ENCODE assay signal across 15 mouse cellular contexts in the genomic region with DNA sequence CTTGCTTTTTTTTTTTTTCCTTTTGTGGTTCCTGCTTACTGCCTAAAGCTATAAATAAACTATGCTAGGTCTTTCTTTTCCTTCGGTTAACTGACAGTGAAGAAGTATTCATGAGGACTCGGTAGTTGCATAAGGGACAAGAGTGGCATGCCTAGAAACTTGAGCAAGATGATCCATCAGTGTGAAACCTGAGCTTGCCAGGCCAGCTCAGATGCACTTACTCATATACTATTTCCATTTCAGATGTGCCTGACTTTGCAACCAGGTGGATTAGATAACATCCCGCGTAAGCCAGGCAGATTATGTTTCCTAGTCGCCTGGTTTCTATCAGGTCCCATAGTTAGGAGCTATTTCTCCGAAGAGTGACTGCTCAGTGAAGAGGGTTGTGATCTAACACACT. TPM values are rescaled to one million over a fixed set of nuclear protein-coding genes. Genes with fewer than 3 reads are reported as not detected.
DNase-seq lines count a peak whose midpoint lies in the region; ATAC-seq and TF ChIP-seq lines count a peak whose summit lies in the region.
"Had no signal": no experiment of that assay in that cellular context is flagged by ENCODE, and none has a peak within 500 bp of the region (broad histone marks: within the 10 kb centered on the region; RNA-seq: fewer than 3 reads in every experiment).

No protein-coding gene starts in this region.

- H3K4me3 ChIP-seq in heart, embryonic 10.5 days: no peak overlapping the region
- no peak overlapping the region for H3K4me3 ChIP-seq in liver, embryonic 14.5 days (ENCODE audit: insufficient read depth in 1 of 2, low read depth in 2 of 2, low read length in 2 of 2)
- H3K4me3 ChIP-seq in liver, embryonic 12.5 days: no peak overlapping the region
- H3K4me3 ChIP-seq: limb, embryonic 15.5 days; midbrain, embryonic 13.5 days; neural tube, embryonic 13.5 days had no signal

- H3K27me3 ChIP-seq in heart, embryonic 10.5 days (ENCODE audit: insufficient read depth, poor library complexity, severe bottlenecking): no peaks in the 10 kb centered on the region
- H3K27me3 ChIP-seq in liver, embryonic 14.5 days (ENCODE audit: control insufficient read depth, insufficient read depth, low read length): no peaks in the 10 kb centered on the region
- H3K27me3 ChIP-seq in liver, embryonic 12.5 days (replicated peaks): no peaks in the 10 kb centered on the region
- H3K27me3 ChIP-seq: limb, embryonic 15.5 days; midbrain, embryonic 13.5 days; neural tube, embryonic 13.5 days had no signal

- peak; percentile 51; the same call in 1 of the 2 replicates for ATAC-seq in liver, embryonic 14.5 days (ENCODE audit: insufficient read depth)
- ATAC-seq in liver, embryonic 12.5 days: no peak
- ATAC-seq in common myeloid progenitor, adult 5-6 weeks (replicated peaks; ENCODE audit: low read depth, poor library complexity, severe bottlenecking): peak; percentile 71
- ATAC-seq in megakaryocyte progenitor cell, adult 5-6 weeks (replicated peaks; ENCODE audit: poor library complexity): peak; percentile 75
- no peak for ATAC-seq in inflammation-experienced regulatory T-cells, adult 6 months
- ATAC-seq in monocyte, adult 5-6 weeks (replicated peaks; ENCODE audit: insufficient number of reproducible peaks, low FRiP score, low TSS enrichment, poor library complexity, severe bottlenecking): no peak
- ATAC-seq: CD4-positive, CD25-positive, alpha-beta regulatory T cell, adult 4 months; midbrain, embryonic 13.5 days had no signal

- DNase-seq in heart, embryonic 10.5 days (ENCODE audit: low spot score): no peak
- DNase-seq in heart, postnatal 25 days (ENCODE audit: low spot score): no peak
- no peak for DNase-seq in liver, embryonic 14.5 days (ENCODE audit: low read depth in 3 of 3, low spot score in 3 of 3)
- DNase-seq: adrenal gland, postnatal 10 days; kidney, postnatal 36 days; thymus, postnatal 36 days had no signal

- H3K9me3 ChIP-seq in heart, embryonic 10.5 days: no peaks in the 10 kb centered on the region
- H3K9me3 ChIP-seq in liver, embryonic 14.5 days (ENCODE audit: control insufficient read depth, low read length): no peaks in the 10 kb centered on the region
- H3K9me3 ChIP-seq in liver, embryonic 12.5 days (replicated peaks): 0 out of 2 replicates have a peak, but pooled peaks cover 3% of the 10 kb centered on the region
- H3K9me3 ChIP-seq: limb, embryonic 15.5 days; midbrain, embryonic 13.5 days; neural tube, embryonic 13.5 days had no signal

- 0 out of 2 replicates have a peak, but pooled peaks cover 8% of the 10 kb centered on the region for H3K4me1 ChIP-seq in heart, embryonic 10.5 days
- H3K4me1 ChIP-seq in liver, embryonic 14.5 days (replicated peaks; ENCODE audit: control insufficient read depth in 2 of 2, insufficient read depth in 2 of 2, low read length in 1 of 2): peaks cover 16 to 22% of the 10 kb centered on the region in 2 experiments
- H3K4me1 ChIP-seq in liver, embryonic 12.5 days: peaks cover 34% of the 10 kb centered on the region
- H3K4me1 ChIP-seq: midbrain, embryonic 13.5 days had no signal

- H3K36me3 ChIP-seq in heart, embryonic 10.5 days: no peaks in the 10 kb centered on the region
- H3K36me3 ChIP-seq in liver, embryonic 14.5 days (replicated peaks; ENCODE audit: control insufficient read depth, insufficient read depth, low read depth): no peaks in the 10 kb centered on the region
- H3K36me3 ChIP-seq in liver, embryonic 12.5 days: no peaks in the 10 kb centered on the region
- H3K36me3 ChIP-seq: limb, embryonic 15.5 days; midbrain, embryonic 13.5 days; neural tube, embryonic 13.5 days had no signal

- TF ChIP-seq EP300 in liver, embryonic 14.5 days (IDR thresholded peaks at IDR 0.05; ENCODE audit: low read depth): no peak

- intact Hi-C loops in heart, postnatal 25 days (cut with DNase I): no loop called here

- TF ChIP-seq CTCF in liver, embryonic 14.5 days (IDR thresholded peaks at IDR 0.05; ENCODE audit: low read depth): no peak

- no peak overlapping the region for H3K9ac ChIP-seq in liver, embryonic 14.5 days (replicated peaks)
- H3K9ac ChIP-seq in liver, embryonic 12.5 days: no peak overlapping the region
- H3K9ac ChIP-seq: limb, embryonic 15.5 days; midbrain, embryonic 13.5 days; neural tube, embryonic 13.5 days had no signal

- WGBS in heart, embryonic 10.5 days: 42% methylated on average over 6 of the region's 6 CpGs
- 25% methylated on average over 6 of the region's 6 CpGs for whole genome bisulfite sequencing in liver, embryonic 14.5 days (ENCODE audit: insufficient replicate concordance)
- whole genome bisulfite sequencing in liver, embryonic 12.5 days (ENCODE audit: insufficient replicate concordance): 28% methylated on average over 6 of the region's 6 CpGs

- peak overlapping the region; percentile 6; the same call in 1 of the 2 replicates for H3K4me2 ChIP-seq in liver, embryonic 14.5 days (ENCODE audit: low read depth)
- no peak overlapping the region for H3K4me2 ChIP-seq in liver, embryonic 12.5 days
- H3K4me2 ChIP-seq: limb, embryonic 15.5 days; midbrain, embryonic 13.5 days; neural tube, embryonic 13.5 days had no signal

- peak overlapping the region; percentile 29; the same call in 1 of the 2 replicates for H3K27ac ChIP-seq in heart, embryonic 10.5 days
- H3K27ac ChIP-seq in liver, embryonic 14.5 days: no peak overlapping the region
- H3K27ac ChIP-seq in liver, embryonic 12.5 days: no peak overlapping the region
- H3K27ac ChIP-seq: limb, embryonic 15.5 days; midbrain, embryonic 13.5 days; neural tube, embryonic 13.5 days had no signal

RNA-seq across cellular contexts. Expression of a gene that starts 41.9 kb away (rescaled TPM):
- 3.1 and 4.4 TPM in 2 replicates for polyA plus RNA-seq in heart, embryonic 10.5 days (2016; fragmentation: Nextera tagmentation; extraction: Ambion mirVana)
- 10 to 100 TPM; 14.5 to 16.1 TPM for total RNA-seq in heart, postnatal 25 days (2021)
- polyA plus RNA-seq in liver, embryonic 14.5 days (2012; rRNA removed): 1.2 TPM in 2 replicates
- polyA plus RNA-seq in liver, embryonic 14.5 days (2014; fragmentation: Nextera tagmentation; extraction: Ambion mirVana): 1.8 and 1.9 TPM in 2 replicates
- 2.4 and 2.5 TPM in 2 replicates for polyA plus RNA-seq in liver, embryonic 12.5 days (2016; fragmentation: Nextera tagmentation; extraction: Ambion mirVana)
- 24.1 and 30.8 TPM in 2 replicates for total RNA-seq in common myeloid progenitor, adult 5-6 weeks (2017)
- 34.0 and 37.0 TPM in 2 replicates for total RNA-seq in megakaryocyte progenitor cell, adult 5-6 weeks (2015)
- total RNA-seq in megakaryocyte progenitor cell, adult 5-6 weeks (2017): 34.9 and 44.2 TPM in 2 replicates
- polyA plus RNA-seq in inflammation-experienced regulatory T-cells, adult 6 months (2017; shearing (Covaris generic)): 1 to 10 TPM; 1.6 to 3.4 (median 2.6) TPM
- 27.4 to 28.7 TPM (median 28.1 TPM) in 3 replicates for total RNA-seq in monocyte, adult 5-6 weeks (2017)

Comparison
In these comparisons a context has a peak if more than half of its experiments do, and no peak if none do; other contexts are left out.
1. ATAC-seq: peak in liver, embryonic 14.5 days (single experiment), common myeloid progenitor, adult 5-6 weeks (single experiment) and megakaryocyte progenitor cell, adult 5-6 weeks (single experiment); none in liver, embryonic 12.5 days (single experiment), inflammation-experienced regulatory T-cells, adult 6 months (single experiment) and monocyte, adult 5-6 weeks (single experiment).